Mouse (Mus musculus): ENCODE measurements around the gene Gse1.

Gse1 gene

GRCm38 (mm10) chr8:120449608-120450031 is 221.4 kb downstream of the Gse1 start:
- DNase-seq (ENCODE audit: low read depth) = no peak

GRCm38 (mm10) chr8:120452111-120452510 is 223.9 kb downstream of the Gse1 start:
- DNase-seq (ENCODE audit: low read depth) = no peak

GRCm38 (mm10) chr8:120454404-120454803 is 226.1 kb downstream of the Gse1 start:
- no peak for DNase-seq (ENCODE audit: low read depth)

GRCm38 (mm10) chr8:120460375-120460774 is 232.1 kb downstream of the Gse1 start:
- no peak for DNase-seq (ENCODE audit: low read depth)

- DNase-seq (ENCODE audit: low read depth) = no peak
Measured at GRCm38 (mm10) chr8:120462119-120462551, 233.9 kb downstream of the Gse1 start.

GRCm38 (mm10) chr8:120462611-120463010 is 234.4 kb downstream of the Gse1 start:
- no peak for DNase-seq (ENCODE audit: low read depth)

- no peak for DNase-seq (ENCODE audit: low read depth)
Measured at GRCm38 (mm10) chr8:120463918-120464584, 235.8 kb downstream of the Gse1 start.

GRCm38 (mm10) chr8:120464585-120464937 is 236.3 kb downstream of the Gse1 start:
- no peak for DNase-seq (ENCODE audit: low read depth)

- no peak for DNase-seq (ENCODE audit: low read depth)
Measured at GRCm38 (mm10) chr8:120465710-120466109, 237.5 kb downstream of the Gse1 start.

- DNase-seq (ENCODE audit: low read depth) = no peak
Measured at GRCm38 (mm10) chr8:120466266-120466665, 238.0 kb downstream of the Gse1 start.

GRCm38 (mm10) chr8:120467598-120467997 is 239.3 kb downstream of the Gse1 start:
- DNase-seq (ENCODE audit: low read depth) = no peak

- no peak for DNase-seq (ENCODE audit: low read depth)
Measured at GRCm38 (mm10) chr8:120470170-120470569, 241.9 kb downstream of the Gse1 start.

- no peak for DNase-seq (ENCODE audit: low read depth)
Measured at GRCm38 (mm10) chr8:120471166-120471565, 242.9 kb downstream of the Gse1 start.

GRCm38 (mm10) chr8:120471752-120472151 is 243.5 kb downstream of the Gse1 start:
- DNase-seq (ENCODE audit: low read depth) = no peak

- DNase-seq (ENCODE audit: low read depth) = no peak
Measured at GRCm38 (mm10) chr8:120472230-120472629, 244.0 kb downstream of the Gse1 start.

GRCm38 (mm10) chr8:120473729-120474364 is 245.6 kb downstream of the Gse1 start:
- DNase-seq (ENCODE audit: low read depth) = no peak

GRCm38 (mm10) chr8:120474496-120475235 is 246.4 kb downstream of the Gse1 start:
- no peak for DNase-seq (ENCODE audit: low read depth)

- no peak for DNase-seq (ENCODE audit: low read depth)
Measured at GRCm38 (mm10) chr8:120475462-120476201, 247.4 kb downstream of the Gse1 start.

- no peak for DNase-seq (ENCODE audit: low read depth)
Measured at GRCm38 (mm10) chr8:120476711-120477575, 248.7 kb downstream of the Gse1 start.

- no peak for DNase-seq (ENCODE audit: low read depth)
Measured at GRCm38 (mm10) chr8:120478754-120479153, 250.5 kb downstream of the Gse1 start.

GRCm38 (mm10) chr8:120479691-120480090 is 251.4 kb downstream of the Gse1 start:
- DNase-seq (ENCODE audit: low read depth) = no peak

Measured in c-Kit-positive CD71-negative TER-119-negative erythroid progenitor cells, embryonic 14.5 days (primary cell).